Mouse (Mus musculus) MEL (cell line): Measurements from ENCODE around the gene Ston2. TPM values are rescaled to one million over a fixed set of nuclear protein-coding genes. Genes with fewer than 3 reads are reported as not detected.
A peak's percentile ranks its signal among the peaks of the same experiment; 100 is the strongest.

Experiments used
- DNase-seq: peaks from one replicate; pipeline ENCODE4 v3.0.0; 2011; ENCODE audit warnings: low read depth, low spot score
- H3K27ac ChIP-seq: 2 replicates; pipeline ENCODE4 v1.5.1; 2012; ENCODE audit warnings: low read depth, mild to moderate bottlenecking, control low read depth, low read length, moderate library complexity; ENCODE audit not compliant: control insufficient read depth
- H3K27me3 ChIP-seq, 2 experiments: fragments of 150-350 bp in 1 of 2; sonication (generic) in 1 of 2; 2 replicates each; pipeline ENCODE4 v1.6.1; 2012; ENCODE audit warnings: low read length in 2 of 2, mild to moderate bottlenecking in 2 of 2, improper control_type of control experiment in 1 of 2, moderate library complexity in 1 of 2; ENCODE audit not compliant: insufficient read depth in 2 of 2, control insufficient read depth in 1 of 2
- H3K36me3 ChIP-seq, 2 experiments: 2 replicates each; pipeline ENCODE4 v1.6.1; 2012 to 2014; ENCODE audit warnings: low read length in 2 of 2, improper control_type of control experiment in 1 of 2, inconsistent platforms in 1 of 2, mild to moderate bottlenecking in 1 of 2; ENCODE audit not compliant: insufficient read depth in 2 of 2, control insufficient read depth in 1 of 2
- H3K4me1 ChIP-seq, 2 experiments: fragments of 150-350 bp in 1 of 2; sonication (generic) in 1 of 2; 2 replicates each; pipeline ENCODE4 v1.6.1; 2012; ENCODE audit warnings: low read length in 2 of 2, improper control_type of control experiment in 1 of 2, mild to moderate bottlenecking in 1 of 2; ENCODE audit not compliant: insufficient read depth in 2 of 2, control insufficient read depth in 1 of 2
- H3K4me3 ChIP-seq, 2 experiments: fragments of 150-350 bp in 1 of 2; sonication (generic) in 1 of 2; 2 replicates each; pipeline ENCODE4 v1.5.1; 2012; ENCODE audit warnings: low read depth in 2 of 2, low read length in 2 of 2, mild to moderate bottlenecking in 2 of 2, moderate library complexity in 2 of 2, control low read depth in 1 of 2, improper control_type of control experiment in 1 of 2; ENCODE audit not compliant: control insufficient read depth in 1 of 2, insufficient read depth in 1 of 2
- H3K79me2 ChIP-seq: 2 replicates; pipeline ENCODE4 v1.6.1; 2012; ENCODE audit warnings: mild to moderate bottlenecking, low read length, moderate library complexity; ENCODE audit not compliant: control insufficient read depth, poor library complexity, insufficient read depth
- H3K9ac ChIP-seq: 2 replicates; pipeline ENCODE4 v1.6.1; 2012; ENCODE audit warnings: low read depth, mild to moderate bottlenecking, control low read depth, low read length, moderate library complexity; ENCODE audit not compliant: control insufficient read depth, poor library complexity, severe bottlenecking
- H3K9me3 ChIP-seq: fragments of 150-350 bp; sonication (generic); replicated peaks from 2 replicates; pipeline ENCODE4 v1.6.1; 2012; ENCODE audit warnings: mild to moderate bottlenecking, low read length, improper control_type of control experiment, moderate library complexity; ENCODE audit not compliant: insufficient read depth
- CHD2 ChIP-seq: IDR thresholded peaks from 2 replicates; pipeline ENCODE4 v1.6.1; 2011; ENCODE audit warnings: low read length, improper control_type of control experiment
- ELF1 ChIP-seq: IDR thresholded peaks from 2 replicates; pipeline ENCODE4 v1.6.1; 2014; ENCODE audit warnings: low read depth, mild to moderate bottlenecking, inconsistent platforms, low read length, improper control_type of control experiment, moderate library complexity
- EP300 ChIP-seq, 2 experiments: IDR thresholded peaks; 2 replicates each; pipeline ENCODE4 v1.6.1; 2011; ENCODE audit warnings: improper control_type of control experiment in 2 of 2, low read length in 2 of 2, low read depth in 1 of 2, mild to moderate bottlenecking in 1 of 2
- ETS1 ChIP-seq: IDR thresholded peaks from 2 replicates; pipeline ENCODE4 v1.6.1; 2012; ENCODE audit warnings: low read depth, mild to moderate bottlenecking, inconsistent platforms, low read length, improper control_type of control experiment, moderate library complexity
- GABPA ChIP-seq: IDR thresholded peaks from 2 replicates; pipeline ENCODE4 v1.6.1; 2012; ENCODE audit warnings: low read depth, mild to moderate bottlenecking, inconsistent platforms, low read length, improper control_type of control experiment, moderate library complexity
- GATA1 ChIP-seq: IDR thresholded peaks from 2 replicates; pipeline ENCODE4 v1.6.1; 2011; ENCODE audit warnings: low read depth, low read length, improper control_type of control experiment
- JUND ChIP-seq: IDR thresholded peaks from 2 replicates; pipeline ENCODE4 v1.6.1; 2011; ENCODE audit warnings: low read depth, mild to moderate bottlenecking, improper control_type of control experiment, low read length
- KAT2A ChIP-seq: conservative IDR thresholded peaks from 2 replicates; pipeline ENCODE4 v1.6.1; 2012; ENCODE audit warnings: low read depth, low read length, improper control_type of control experiment, inconsistent platforms
- MAFK ChIP-seq: IDR thresholded peaks from 2 replicates; pipeline ENCODE4 v1.6.1; 2011; ENCODE audit warnings: low read depth, mild to moderate bottlenecking, low read length, improper control_type of control experiment, borderline replicate concordance
- MAZ ChIP-seq: IDR thresholded peaks from 2 replicates; pipeline ENCODE4 v1.6.1; 2012; ENCODE audit warnings: low read depth, mild to moderate bottlenecking, inconsistent platforms, low read length, improper control_type of control experiment
- MXI1 ChIP-seq: IDR thresholded peaks from 2 replicates; pipeline ENCODE4 v1.6.1; 2011; ENCODE audit warnings: mild to moderate bottlenecking, low read depth, low read length, improper control_type of control experiment
- MYB ChIP-seq: IDR thresholded peaks from 2 replicates; pipeline ENCODE4 v1.6.1; 2011; ENCODE audit warnings: mild to moderate bottlenecking, low read depth, low read length, improper control_type of control experiment
- MYC ChIP-seq: IDR thresholded peaks from 2 replicates; pipeline ENCODE4 v1.6.1; 2011; ENCODE audit warnings: low read depth, mild to moderate bottlenecking, low read length, improper control_type of control experiment, moderate library complexity
- NELFE ChIP-seq: IDR thresholded peaks from 2 replicates; pipeline ENCODE4 v1.6.1; 2011; ENCODE audit warnings: low read depth, low read length, improper control_type of control experiment
- POLR2AphosphoS2 ChIP-seq: IDR thresholded peaks from 2 replicates; pipeline ENCODE4 v1.6.1; 2011; ENCODE audit warnings: low read length, improper control_type of control experiment
- POLR2AphosphoS5 ChIP-seq: IDR thresholded peaks from 2 replicates; pipeline ENCODE4 v1.6.1; 2012; ENCODE audit warnings: low read depth, borderline replicate concordance, mild to moderate bottlenecking, inconsistent platforms, low read length, moderate library complexity, mixed read lengths
- RAD21 ChIP-seq: IDR thresholded peaks from 2 replicates; pipeline ENCODE4 v1.6.1; 2011; ENCODE audit warnings: mild to moderate bottlenecking, low read depth, low read length, improper control_type of control experiment
- TBP ChIP-seq: IDR thresholded peaks from 2 replicates; pipeline ENCODE4 v1.8.0; 2011; ENCODE audit warnings: low read depth, low read length, improper control_type of control experiment
- USF1 ChIP-seq: IDR thresholded peaks from 2 replicates; pipeline ENCODE4 v1.6.1; 2014; ENCODE audit warnings: low read depth, mild to moderate bottlenecking, inconsistent platforms, low read length, improper control_type of control experiment, moderate library complexity
- USF2 ChIP-seq, 2 experiments: IDR thresholded peaks; 2 replicates each; pipeline ENCODE4 v1.6.1; 2011 to 2012; ENCODE audit warnings: improper control_type of control experiment in 2 of 2, low read length in 2 of 2, borderline replicate concordance in 1 of 2, inconsistent platforms in 1 of 2, low read depth in 1 of 2, mild to moderate bottlenecking in 1 of 2; ENCODE audit not compliant: insufficient read depth in 1 of 2
- ZC3H11A ChIP-seq: IDR thresholded peaks from 2 replicates; pipeline ENCODE4 v1.6.1; 2012; ENCODE audit warnings: low read depth, mild to moderate bottlenecking, inconsistent platforms, low read length, improper control_type of control experiment
- ZKSCAN1 ChIP-seq: IDR thresholded peaks from 2 replicates; pipeline ENCODE4 v1.6.1; 2012; ENCODE audit warnings: low read depth, mild to moderate bottlenecking, inconsistent platforms, low read length, improper control_type of control experiment, moderate library complexity
- polyA plus RNA-seq, 2 experiments: library from polyadenylated mRNA; stranded (reverse) in 1 of 2; unstranded in 1 of 2; fragments of >175 nt in 1 of 2; fragments of >200 nt in 1 of 2; gene quantifications; 2 replicates each; pipeline versions ENCODE4 v1.2.1 to v1.2.4; 2012; ENCODE audit warnings: low replicate concordance in 2 of 2, low read depth in 1 of 2; ENCODE audit not compliant: insufficient read length in 2 of 2, insufficient read depth in 1 of 2, missing spikeins in 1 of 2
- total RNA-seq: library from RNA; depleted of rRNA; stranded (reverse); fragments of 300-350 nt; gene quantifications from 2 replicates; pipeline ENCODE4 v1.2.3, GENCODE M21; 2012

Ston2 gene
- total and polyA plus RNA-seq, 3 experiments, result not detected

GRCm38 (mm10) chr12:91679320-91680064 is 108.7 kb downstream of the Ston2 start:
- no peaks in the 10 kb centered on the region for H3K36me3 ChIP-seq
- TF ChIP-seq MAFK (no peak), MAZ (no peak), ZC3H11A (no peak), GABPA (no peak), KAT2A (no peak)

GRCm38 (mm10) chr12:91675937-91676336 is 112.2 kb downstream of the Ston2 start:
- H3K9ac ChIP-seq, result no peak overlapping the region
- no peak for TF ChIP-seq TBP
- TF ChIP-seq EP300 (IDR thresholded peaks at IDR 0.05; ENCODE audit: low read depth in 1 of 2, low read length in 2 of 2), result no peak
- TF ChIP-seq MXI1, result no peak
- TF ChIP-seq MYC, result no peak
- TF ChIP-seq POLR2AphosphoS2, result no peak
- no peak for TF ChIP-seq ETS1
- TF ChIP-seq MYB, result no peak
- TF ChIP-seq ZC3H11A, result no peak
- no peak for TF ChIP-seq CHD2
- no peak for TF ChIP-seq NELFE
- TF ChIP-seq ZKSCAN1, result no peak
- TF ChIP-seq JUND, result no peak
- TF ChIP-seq GATA1, result no peak
- no peak for TF ChIP-seq POLR2AphosphoS5
- TF ChIP-seq MAZ, result no peak
- no peak for TF ChIP-seq RAD21
- no peak for TF ChIP-seq USF1
- no peak for TF ChIP-seq USF2 (IDR thresholded peaks at IDR 0.05; ENCODE audit: borderline replicate concordance in 1 of 2, insufficient read depth in 1 of 2, low read depth in 1 of 2, low read length in 2 of 2)
- no peak for TF ChIP-seq ELF1
- no peaks in the 10 kb centered on the region for H3K4me1 ChIP-seq
- H3K4me3 ChIP-seq, result no peak overlapping the region
- H3K27ac ChIP-seq, result no peak overlapping the region
- no peaks in the 10 kb centered on the region for H3K27me3 ChIP-seq
- peak; percentile 20 for DNase-seq
- no peaks in the 10 kb centered on the region for H3K9me3 ChIP-seq
- H3K36me3 ChIP-seq, result no peaks in the 10 kb centered on the region
- no peaks in the 10 kb centered on the region for H3K79me2 ChIP-seq

More at GRCm38 (mm10) chr12:91679320-91680064, 108.7 kb downstream of the Ston2 start:
- H3K4me1 ChIP-seq, result no peaks in the 10 kb centered on the region
- no peaks in the 10 kb centered on the region for H3K79me2 ChIP-seq
- no peak overlapping the region for H3K9ac ChIP-seq
- H3K9me3 ChIP-seq, result no peaks in the 10 kb centered on the region
- no peak for DNase-seq
- no peaks in the 10 kb centered on the region for H3K27me3 ChIP-seq
- no peak overlapping the region for H3K4me3 ChIP-seq
- no peak overlapping the region for H3K27ac ChIP-seq
